Mouse (Mus musculus) bone marrow, adult 2 months (tissue): Measurements from ENCODE around the gene Invs.

Experiments
- CTCF ChIP-seq: fragments of 200-500 bp; IDR thresholded peaks from 2 replicates; pipeline ENCODE4 v1.5.1; 2011; ENCODE audit warnings: low read length, control low read depth; ENCODE audit not compliant: control insufficient read depth, insufficient read depth
- POLR2A ChIP-seq: fragments of 200-500 bp; IDR thresholded peaks from 2 replicates; pipeline ENCODE4 v1.6.1; 2011; ENCODE audit warnings: low read depth, mild to moderate bottlenecking, control low read depth, low read length, borderline replicate concordance; ENCODE audit not compliant: control insufficient read depth

DNA sequence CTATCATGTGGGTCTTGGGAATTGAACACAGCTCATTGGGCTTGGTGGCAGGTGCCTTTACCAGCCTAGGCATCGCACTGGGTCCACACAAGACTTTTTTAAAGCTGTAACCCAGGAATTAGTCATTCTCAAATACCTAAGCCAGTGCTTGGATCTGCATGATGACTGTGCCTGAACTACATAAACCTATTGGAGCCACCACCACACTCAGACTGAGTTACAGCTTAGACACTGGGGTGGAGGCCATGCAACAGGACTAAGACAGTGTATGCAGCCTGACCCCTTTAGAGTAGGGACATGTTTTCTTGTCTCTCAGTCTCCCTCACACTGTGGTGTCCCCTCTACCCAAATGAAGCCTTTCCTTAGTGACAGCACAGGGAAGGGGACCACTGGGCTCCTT, 143.1 kb downstream of the Invs start:
- TF ChIP-seq CTCF: no peak
- no peak for TF ChIP-seq POLR2A
